Mouse (Mus musculus) CD8-positive naive resting alpha-beta T cell, adult 2 months (primary cell): Measurements from ENCODE around the gene Csf2rb2.
"Not testable (repeated sequence)": the region's sequence is repeated elsewhere in the genome, so short reads cannot be mapped to it uniquely, and the experiment has no call there.

Experiments used
- DNase-seq, 2 experiments: peaks; one replicate each; pipeline ENCODE4 v3.0.0; 2022; ENCODE audit warnings: low read depth in 2 of 2, low spot score in 2 of 2

The Csf2rb2 gene

DNA sequence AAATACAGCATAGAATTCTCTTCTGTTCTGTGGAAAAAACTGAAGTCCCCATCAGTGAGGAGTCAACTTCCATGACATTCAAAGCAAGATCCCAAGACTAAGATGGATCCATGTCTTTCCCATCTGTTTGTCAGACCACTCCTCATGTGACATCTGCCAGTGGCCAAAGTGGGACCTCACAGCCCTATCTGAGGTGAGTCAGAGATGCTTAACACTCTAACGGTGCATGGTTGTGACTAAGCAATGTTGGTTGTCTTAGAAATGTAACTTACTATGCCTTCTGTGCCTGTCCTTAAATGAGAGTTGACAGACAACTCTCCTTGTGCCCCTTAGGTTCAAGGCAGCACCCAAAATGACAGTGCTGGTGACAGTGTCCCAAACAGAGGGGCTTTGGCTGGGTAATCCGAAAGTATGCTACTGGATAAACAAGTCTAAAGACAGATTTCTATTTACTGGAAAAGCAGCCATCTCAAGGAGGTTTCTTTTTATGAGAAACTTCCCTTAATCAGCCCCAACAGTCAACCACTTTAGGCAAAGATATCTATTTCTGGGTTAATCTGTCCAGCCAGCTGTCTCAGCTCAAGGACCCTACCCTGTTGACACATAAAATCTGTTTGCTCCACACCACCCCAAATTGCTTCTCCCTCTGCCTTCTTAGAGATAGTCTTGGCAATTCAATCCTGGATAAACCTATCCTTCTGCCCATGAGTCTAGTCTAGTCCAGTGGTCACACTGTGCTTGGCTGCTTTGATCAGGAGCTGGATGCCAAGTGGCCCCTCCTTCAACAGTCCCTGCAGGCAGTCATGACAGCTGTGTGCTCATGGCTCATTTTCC is 13.0 kb upstream of the Csf2rb2 start:
- DNase-seq, result not testable (repeated sequence)

DNA sequence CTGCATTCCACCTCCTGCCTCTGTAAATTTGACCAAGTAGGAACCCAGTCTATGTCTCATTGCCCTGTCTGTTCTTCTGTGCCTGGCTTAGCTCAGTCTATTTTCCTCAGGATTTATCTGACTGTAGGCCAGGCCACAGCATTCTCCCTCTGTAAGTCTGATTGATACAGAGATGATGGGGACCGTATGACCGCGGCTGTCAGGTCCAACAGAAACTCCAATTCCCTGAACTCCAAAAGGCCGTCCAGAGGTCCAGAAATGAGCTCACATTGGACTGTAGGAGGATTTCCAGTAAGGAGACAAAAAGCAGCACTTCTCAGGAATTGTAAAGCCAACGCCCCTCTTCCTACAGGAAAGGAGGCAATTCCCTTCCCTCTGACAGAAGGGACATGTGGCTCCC is 8.1 kb upstream of the Csf2rb2 start:
- not testable (repeated sequence) for DNase-seq

DNA sequence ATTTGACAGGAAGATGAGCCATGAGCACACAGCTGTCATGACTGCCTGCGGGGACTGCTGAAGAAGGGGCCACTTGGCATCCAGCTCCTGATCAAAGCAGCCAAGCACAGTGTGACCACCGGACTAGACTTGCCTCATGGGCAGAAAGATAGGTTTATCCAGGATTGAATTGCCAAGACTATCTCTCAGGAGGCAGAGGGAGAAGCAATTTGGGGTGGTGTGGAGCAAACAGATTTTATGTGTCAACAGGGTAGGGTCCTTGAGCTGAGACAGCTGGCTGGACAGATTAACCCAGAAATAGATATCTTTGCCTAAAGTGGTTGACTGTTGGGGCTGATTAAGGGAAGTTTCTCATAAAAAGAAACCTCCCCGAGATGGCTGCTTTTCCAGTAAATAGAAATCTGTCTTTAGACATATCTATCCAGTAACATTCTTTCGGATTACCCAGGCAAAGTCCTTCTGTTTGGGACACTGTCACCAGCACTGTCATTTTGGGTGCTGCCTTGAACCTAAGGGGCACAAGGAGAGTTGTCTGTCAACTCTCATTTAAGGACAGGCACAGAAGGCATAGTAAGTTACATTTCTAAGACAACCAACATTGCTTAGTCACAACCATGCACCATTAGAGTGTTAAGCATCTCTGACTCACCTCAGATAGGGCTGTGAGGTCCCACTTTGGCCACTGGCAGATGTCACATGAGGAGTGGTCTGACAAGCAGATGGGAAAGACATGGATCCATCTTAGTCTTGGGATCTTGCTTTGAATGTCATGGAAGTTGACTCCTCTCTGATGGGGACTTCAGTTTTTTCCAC is 7.1 kb upstream of the Csf2rb2 start:
- not testable (repeated sequence) for DNase-seq

- DNase-seq, result no peak
Measured at GRCm38 (mm10) chr15:78310971-78311370, 5.5 kb upstream of the Csf2rb2 start.

- DNase-seq, result no peak
Measured at GRCm38 (mm10) chr15:78309865-78310264, 4.3 kb upstream of the Csf2rb2 start.

GRCm38 (mm10) chr15:78303665-78304233 is 1.8 kb downstream of the Csf2rb2 start:
- no peak for DNase-seq

- DNase-seq, result no peak
Measured at GRCm38 (mm10) chr15:78302718-78303117, 2.8 kb downstream of the Csf2rb2 start.

DNA sequence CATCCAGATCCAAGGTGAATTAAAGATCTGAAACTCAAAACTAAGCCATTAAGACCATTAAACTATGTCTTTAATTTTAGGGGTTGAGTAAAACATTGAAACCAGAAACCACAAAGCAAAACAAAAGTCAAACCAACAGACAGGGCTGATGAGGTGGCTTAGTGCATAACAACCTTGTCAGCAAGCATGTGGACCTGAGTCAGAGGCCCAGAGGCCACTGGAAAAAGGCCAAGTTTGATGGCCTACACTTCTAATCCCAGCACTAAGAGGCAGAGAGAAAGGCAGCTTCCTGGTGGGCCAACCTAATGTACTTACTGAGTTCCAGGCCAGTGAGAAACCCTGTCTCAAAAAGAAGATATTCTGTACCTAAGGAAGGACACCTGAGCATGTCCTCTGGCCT is 4.7 kb downstream of the Csf2rb2 start:
- no peak for DNase-seq

- DNase-seq, result no peak
Measured at GRCm38 (mm10) chr15:78299641-78300040, 5.9 kb downstream of the Csf2rb2 start.

GRCm38 (mm10) chr15:78298558-78298957 is 7.0 kb downstream of the Csf2rb2 start:
- DNase-seq, result no peak

DNA sequence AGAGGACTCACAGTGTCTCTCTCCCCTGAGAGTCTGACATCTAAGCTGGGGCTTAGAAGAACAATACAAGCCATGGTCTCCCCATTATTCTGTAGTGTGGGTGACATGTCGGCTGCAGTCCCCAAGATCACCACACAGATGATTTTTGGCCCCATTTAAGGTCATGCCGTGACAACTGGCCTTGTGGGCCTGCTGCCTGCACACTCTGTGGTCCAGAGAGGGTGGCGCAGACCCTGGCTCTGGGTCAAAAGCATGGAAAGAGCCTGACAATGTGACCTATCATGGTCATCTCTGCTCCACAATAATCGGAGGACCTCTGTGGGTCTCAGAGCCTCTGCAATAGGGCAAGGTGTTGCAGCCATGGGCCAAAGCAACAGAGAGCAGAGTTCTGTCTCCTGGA is 11.8 kb downstream of the Csf2rb2 start:
- DNase-seq, result no peak

- DNase-seq, result not testable (repeated sequence)
Measured at GRCm38 (mm10) chr15:78293228-78293627, 12.3 kb downstream of the Csf2rb2 start.

GRCm38 (mm10) chr15:78289775-78290174 is 15.7 kb downstream of the Csf2rb2 start:
- not testable (repeated sequence) for DNase-seq

- DNase-seq, result no peak
Measured at GRCm38 (mm10) chr15:78287941-78288340, 17.6 kb downstream of the Csf2rb2 start.

DNA sequence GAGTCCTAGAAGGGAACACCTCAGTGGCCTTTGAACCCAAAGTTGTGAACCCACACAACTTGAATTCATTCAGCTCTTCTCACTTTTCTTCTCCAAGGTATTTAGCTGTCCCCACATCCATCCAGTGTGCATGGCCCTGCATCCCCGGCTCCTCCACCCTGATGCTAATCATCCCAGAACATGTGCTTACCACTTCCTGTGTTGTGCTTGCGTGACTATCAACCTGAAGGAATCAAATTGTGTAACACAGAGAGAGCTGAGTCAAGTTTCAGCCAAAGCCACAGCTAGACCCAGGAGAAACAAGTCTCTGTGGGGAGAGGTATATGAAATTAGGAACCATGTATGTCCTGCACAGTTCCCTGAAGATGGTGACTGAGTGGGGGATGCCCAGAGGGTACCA is 27.2 kb downstream of the Csf2rb2 start:
- no peak for DNase-seq

GRCm38 (mm10) chr15:78271208-78271607 is 34.3 kb downstream of the Csf2rb2 start:
- DNase-seq, result no peak

DNA sequence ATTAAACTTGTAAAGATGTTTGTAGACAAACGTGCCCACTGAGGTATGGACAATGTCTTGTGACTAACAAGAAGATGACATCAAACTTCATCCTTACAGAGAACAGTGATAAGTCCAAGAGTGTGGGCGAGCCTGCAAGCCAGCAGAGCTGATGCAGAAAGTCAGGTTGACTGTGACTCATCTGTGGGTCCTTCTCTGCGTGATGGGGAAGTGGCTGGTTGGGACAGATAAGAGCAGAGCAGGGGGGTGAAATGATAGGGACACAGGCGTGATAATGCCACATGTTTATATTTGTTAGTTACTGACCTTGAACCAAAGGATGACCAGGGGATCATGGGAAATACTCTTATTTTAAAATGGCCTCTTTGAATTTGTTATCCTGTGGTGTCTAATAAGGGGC is 37.7 kb downstream of the Csf2rb2 start:
- no peak for DNase-seq

GRCm38 (mm10) chr15:78267441-78267840 is 38.1 kb downstream of the Csf2rb2 start:
- DNase-seq, result no peak

DNA sequence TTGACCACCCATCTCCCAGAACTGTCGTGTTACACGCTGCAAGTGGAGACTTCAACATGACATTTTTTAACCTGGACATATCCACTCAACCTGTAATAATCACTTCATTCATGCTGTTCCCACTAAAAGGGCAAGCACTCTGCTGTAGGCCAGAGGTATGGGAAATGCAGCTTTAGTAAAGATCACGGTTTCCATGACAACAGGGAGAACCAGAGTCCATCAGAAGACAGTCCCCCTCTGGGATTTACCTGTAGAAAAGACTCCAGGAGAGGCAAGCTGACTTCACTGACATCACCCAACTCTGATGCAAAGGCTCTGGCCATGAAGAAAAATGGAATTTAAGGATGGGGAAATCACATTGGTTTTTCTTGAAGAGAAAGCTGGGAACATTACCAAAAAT is 42.2 kb downstream of the Csf2rb2 start:
- DNase-seq, result no peak

DNA sequence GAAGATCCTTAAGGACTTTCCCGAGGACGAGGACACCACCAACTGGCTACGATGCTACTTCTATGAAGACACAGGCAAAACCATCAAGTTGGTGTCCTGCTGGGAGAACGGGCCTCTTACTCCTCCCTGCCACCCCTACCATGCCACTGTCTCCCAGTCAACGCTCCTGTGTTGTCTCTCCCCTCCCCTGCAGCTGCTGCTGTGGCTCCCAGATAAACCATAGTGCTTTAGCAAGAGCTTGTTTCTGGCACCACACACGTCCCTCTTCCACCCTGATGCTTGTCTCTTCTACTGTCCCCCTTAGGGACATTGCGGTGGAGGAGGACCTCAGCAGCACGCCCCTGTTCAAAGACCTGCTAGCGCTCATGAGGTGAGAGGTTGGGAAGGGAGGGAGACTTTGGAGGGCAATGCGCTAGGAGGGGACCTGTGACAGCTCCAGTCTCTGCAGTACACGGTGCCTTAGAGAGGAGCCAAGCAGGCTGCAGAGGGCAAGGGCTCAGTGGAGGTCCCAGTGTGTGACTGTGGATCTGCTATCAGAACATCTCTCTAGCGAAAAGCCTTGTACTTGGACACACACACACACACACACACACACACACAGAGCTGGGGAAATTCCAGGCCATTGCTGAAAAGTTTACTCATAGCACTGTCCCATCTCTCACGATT is 44.7 kb downstream of the Csf2rb2 start:
- no peak for DNase-seq

DNA sequence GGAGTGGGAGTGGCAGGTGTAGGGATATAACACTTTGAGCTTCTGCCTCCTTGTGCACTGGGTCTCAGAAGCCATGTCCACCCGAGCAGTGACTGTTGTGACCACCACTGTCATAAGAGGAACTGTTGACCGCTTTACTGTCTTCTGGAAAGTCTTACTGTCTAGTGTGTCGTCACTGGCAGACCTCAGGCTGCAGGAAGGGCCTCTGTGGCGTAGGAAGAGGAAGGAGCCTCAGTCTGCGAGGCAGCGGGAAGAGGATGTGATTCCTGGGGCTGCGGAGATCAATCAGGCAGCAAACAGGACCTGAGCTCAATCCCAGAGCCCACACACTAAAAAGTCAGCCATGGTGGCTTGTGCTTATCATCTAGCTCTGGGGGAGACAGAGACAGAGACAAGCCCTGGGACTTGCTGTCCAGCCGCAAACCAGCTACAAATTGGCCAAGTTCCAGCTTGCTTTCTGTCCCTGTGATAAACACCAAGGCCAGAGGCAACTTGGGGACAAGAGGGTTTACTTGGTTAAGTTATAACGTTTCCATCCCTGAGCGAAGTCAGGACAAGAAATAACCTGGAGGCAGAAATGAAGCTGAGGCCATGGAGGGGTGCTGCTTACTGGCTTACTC is 47.2 kb downstream of the Csf2rb2 start:
- DNase-seq, result no peak
